Mouse (Mus musculus) lung, embryonic 16.5 days (tissue): Measurements from ENCODE around the gene Foxn3. TPM values are rescaled to one million over a fixed set of nuclear protein-coding genes. Genes with fewer than 3 reads are reported as not detected.

ENCODE experiments used
- ATAC-seq: fragments of 200-750 bp; cut with Nextera tagmentation; 2 replicates; pipeline ENCODE4 v1.8.0; 2017; ENCODE audit warnings: low read depth, mild to moderate bottlenecking, moderate library complexity
- H3K27ac ChIP-seq: fragments of 300-500 bp; sonication (generic); 2 replicates; pipeline ENCODE4 v1.5.1; 2014; ENCODE audit warnings: mild to moderate bottlenecking, control low read depth, low read length
- H3K27me3 ChIP-seq: fragments of 300-500 bp; sonication (generic); 2 replicates; pipeline ENCODE4 v1.6.1; 2014; ENCODE audit warnings: low read depth, low read length, mixed read lengths; ENCODE audit not compliant: control insufficient read depth, insufficient read depth
- H3K36me3 ChIP-seq: fragments of 300-500 bp; sonication (generic); 2 replicates; pipeline ENCODE4 v1.6.1; 2014; ENCODE audit warnings: low read length; ENCODE audit not compliant: control insufficient read depth, insufficient read depth
- H3K4me1 ChIP-seq: fragments of 300-500 bp; sonication (generic); replicated peaks from 2 replicates; pipeline ENCODE4 v1.6.1; 2014; ENCODE audit warnings: low read length, mixed read lengths; ENCODE audit not compliant: control insufficient read depth, insufficient read depth
- H3K4me2 ChIP-seq: fragments of 300-500 bp; sonication (generic); 2 replicates; pipeline ENCODE4 v1.6.1; 2014; ENCODE audit warnings: low read depth, low read length, control low read depth
- H3K4me3 ChIP-seq: fragments of 300-500 bp; sonication (generic); 2 replicates; pipeline ENCODE4 v1.5.1; 2014; ENCODE audit warnings: mild to moderate bottlenecking, low read length, control low read depth
- H3K9ac ChIP-seq: fragments of 300-500 bp; sonication (generic); 2 replicates; pipeline ENCODE4 v1.6.1; 2014; ENCODE audit warnings: low read length, control low read depth
- H3K9me3 ChIP-seq: fragments of 300-500 bp; sonication (generic); 2 replicates; pipeline ENCODE4 v1.6.1; 2016; ENCODE audit warnings: low read length; ENCODE audit not compliant: control insufficient read depth
- WGBS: fragments of 180-500 bp; shearing (Covaris S2); extraction: QIAGEN DNeasy Blood & Tissue Kit; methylation state at CpG from one replicate; pipeline ENCODE4 v1.1.7; 2014; 5-methylcytosine and 5-hydroxymethylcytosine counted together
- polyA plus RNA-seq: library from polyadenylated mRNA; unstranded; fragments of >200 nt; fragmentation: Nextera tagmentation; extraction: Ambion mirVana; gene quantifications from 2 replicates; pipeline ENCODE4 v1.2.1, GENCODE M21; 2015

The Foxn3 gene
- polyA plus RNA-seq, 1 experiment from 2014 or later, result 60.8 TPM

DNA sequence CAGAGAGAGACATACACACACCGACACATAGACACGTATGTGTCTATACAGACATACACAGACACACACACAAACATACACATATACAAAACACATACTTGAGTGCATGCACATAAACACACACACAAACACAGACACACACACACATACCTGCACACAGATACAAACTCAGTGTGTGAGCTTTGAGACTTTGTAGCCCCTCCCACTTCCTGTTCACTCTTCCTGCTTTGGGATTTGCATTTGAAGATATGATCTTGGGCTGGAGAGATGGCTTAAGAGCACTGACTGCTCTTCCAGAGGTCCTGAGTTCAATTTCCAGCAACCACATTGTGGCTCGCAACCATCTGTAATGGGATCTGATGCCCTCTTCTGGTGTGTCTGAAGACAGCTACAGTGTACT lies 132.4 kb downstream of the Foxn3 start:
- ATAC-seq, result no peak
- no peaks in the 10 kb centered on the region for H3K9me3 ChIP-seq
- H3K4me1 ChIP-seq, result no peaks in the 10 kb centered on the region
- 89% methylated on average over 3 of the region's 3 CpGs for WGBS
- H3K27ac ChIP-seq, result no peak overlapping the region
- no peak overlapping the region for H3K4me2 ChIP-seq
- no peak overlapping the region for H3K9ac ChIP-seq
- no peaks in the 10 kb centered on the region for H3K36me3 ChIP-seq
- H3K4me3 ChIP-seq, result no peak overlapping the region
- H3K27me3 ChIP-seq, result no peaks in the 10 kb centered on the region

GRCm38 (mm10) chr12:99429101-99429500 lies 134.3 kb downstream of the Foxn3 start:
- Histone ChIP-seq H3K27me3 (no peaks in the 10 kb centered on the region), H3K4me2 (no peak overlapping the region), H3K4me1 (no peaks in the 10 kb centered on the region), H3K9me3 (no peaks in the 10 kb centered on the region), H3K27ac (no peak overlapping the region), H3K9ac (no peak overlapping the region), H3K4me3 (no peak overlapping the region), H3K36me3 (no peaks in the 10 kb centered on the region)
- no peak for ATAC-seq
- 89% methylated on average over 3 of the region's 3 CpGs for WGBS

- Histone ChIP-seq H3K9ac (no peak overlapping the region), H3K4me3 (no peak overlapping the region)
Observed at GRCm38 (mm10) chr12:99426207-99426916, 137.0 kb downstream of the Foxn3 start.

DNA sequence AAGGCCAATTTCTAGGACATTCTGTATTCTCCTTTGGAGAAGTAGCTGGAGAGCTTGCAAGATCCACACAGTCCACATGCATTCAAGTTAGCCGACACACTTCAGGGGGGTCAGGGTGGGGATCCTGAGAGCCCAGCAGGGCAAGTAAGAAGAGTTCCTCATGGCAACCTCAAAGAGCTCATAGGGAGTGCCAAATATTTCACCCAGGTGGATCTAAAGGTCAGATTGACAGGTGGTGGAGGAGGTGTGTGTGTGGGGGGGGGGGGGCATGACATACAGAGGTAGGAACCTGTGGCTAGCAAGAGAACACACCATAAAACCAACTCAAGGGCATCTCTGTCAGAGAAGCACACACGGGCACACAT lies 144.0 kb downstream of the Foxn3 start:
- 57% methylated on average over 2 of the region's 2 CpGs for WGBS
- H3K27ac ChIP-seq, result no peak overlapping the region
- no peak overlapping the region for H3K4me2 ChIP-seq
- no peak overlapping the region for H3K4me3 ChIP-seq
- peak; percentile 57; the same call in 1 of the 2 replicates for ATAC-seq
- H3K9ac ChIP-seq, result no peak overlapping the region
- peaks cover 4% of the 10 kb centered on the region for H3K4me1 ChIP-seq
- H3K9me3 ChIP-seq, result no peaks in the 10 kb centered on the region
- no peaks in the 10 kb centered on the region for H3K36me3 ChIP-seq
- H3K27me3 ChIP-seq, result no peaks in the 10 kb centered on the region

More at GRCm38 (mm10) chr12:99426207-99426916, 137.0 kb downstream of the Foxn3 start:
- H3K27ac ChIP-seq, result no peak overlapping the region
- WGBS, result 50% methylated on average over 14 of the region's 14 CpGs
- H3K4me1 ChIP-seq, result no peaks in the 10 kb centered on the region
- no peak overlapping the region for H3K4me2 ChIP-seq
- H3K36me3 ChIP-seq, result no peaks in the 10 kb centered on the region
- no peak; the same call in 1 of the 2 replicates for ATAC-seq
- no peaks in the 10 kb centered on the region for H3K9me3 ChIP-seq
- no peaks in the 10 kb centered on the region for H3K27me3 ChIP-seq

DNA sequence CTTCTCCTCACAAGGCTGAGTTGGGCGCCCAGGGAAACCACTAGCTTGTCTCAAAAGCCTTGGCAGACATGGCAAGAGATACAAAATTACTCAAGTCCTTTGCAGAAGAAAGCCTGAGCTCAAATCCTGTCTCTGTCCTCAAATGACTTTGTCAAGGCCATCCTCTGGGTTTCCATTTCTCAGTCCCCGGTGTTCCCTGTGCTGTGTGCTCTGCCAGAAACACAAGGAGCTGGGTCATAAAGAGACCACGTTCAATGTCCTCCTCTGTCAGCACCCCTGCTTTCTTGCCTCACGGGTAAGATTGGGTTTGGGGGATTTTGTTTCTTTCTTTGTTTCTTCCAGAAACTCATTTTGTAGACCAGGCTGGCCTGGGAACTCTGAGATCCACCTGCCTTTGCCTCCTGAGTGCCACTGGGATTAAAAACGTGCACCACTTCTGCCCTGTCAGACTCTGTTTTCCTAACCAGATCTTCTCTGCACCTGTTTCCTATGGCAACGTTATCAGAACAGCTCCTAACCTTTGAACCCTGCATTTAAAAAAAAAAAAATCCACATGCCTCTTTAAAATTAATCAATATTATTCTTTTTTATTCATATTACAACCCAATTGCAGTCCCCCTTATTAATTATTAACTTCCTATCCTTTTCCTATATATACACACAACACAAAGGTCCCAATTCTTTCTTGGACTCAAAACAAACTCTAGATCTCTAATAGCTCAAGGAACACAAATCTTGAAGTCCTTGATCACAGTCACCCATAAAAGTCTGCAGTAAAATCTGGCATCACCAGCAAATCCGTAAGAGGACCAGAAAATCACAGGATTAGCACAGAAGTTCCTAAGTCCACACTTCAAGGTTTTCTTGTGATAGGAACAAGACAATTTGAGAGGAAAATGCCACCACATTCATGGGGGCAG lies 144.6 kb downstream of the Foxn3 start:
- Histone ChIP-seq H3K36me3 (no peaks in the 10 kb centered on the region), H3K27ac (no peak overlapping the region), H3K9ac (no peak overlapping the region), H3K4me1 (peaks cover 9% of the 10 kb centered on the region), H3K4me3 (no peak overlapping the region), H3K4me2 (no peak overlapping the region), H3K27me3 (no peaks in the 10 kb centered on the region), H3K9me3 (no peaks in the 10 kb centered on the region)
- WGBS, result 44% methylated on average over 7 of the region's 7 CpGs
- no peak for ATAC-seq

- Histone ChIP-seq H3K4me2 (no peak overlapping the region), H3K36me3 (no peaks in the 10 kb centered on the region), H3K27me3 (no peaks in the 10 kb centered on the region), H3K9me3 (no peaks in the 10 kb centered on the region), H3K27ac (no peak overlapping the region), H3K4me3 (no peak overlapping the region), H3K9ac (no peak overlapping the region), H3K4me1 (peaks cover 12% of the 10 kb centered on the region)
- WGBS, result 70% methylated on average over 9 of the region's 9 CpGs
- ATAC-seq, result no peak
Observed at GRCm38 (mm10) chr12:99417885-99418284, 145.5 kb downstream of the Foxn3 start.

- Histone ChIP-seq H3K9me3 (no peaks in the 10 kb centered on the region), H3K27me3 (no peaks in the 10 kb centered on the region), H3K36me3 (no peaks in the 10 kb centered on the region), H3K27ac (no peak overlapping the region), H3K9ac (no peak overlapping the region), H3K4me2 (no peak overlapping the region), H3K4me3 (no peak overlapping the region), H3K4me1 (peaks cover 15% of the 10 kb centered on the region)
- WGBS, result 71% methylated on average over 5 of the region's 5 CpGs
- no peak for ATAC-seq
Observed at GRCm38 (mm10) chr12:99415538-99415937, 147.8 kb downstream of the Foxn3 start.

DNA sequence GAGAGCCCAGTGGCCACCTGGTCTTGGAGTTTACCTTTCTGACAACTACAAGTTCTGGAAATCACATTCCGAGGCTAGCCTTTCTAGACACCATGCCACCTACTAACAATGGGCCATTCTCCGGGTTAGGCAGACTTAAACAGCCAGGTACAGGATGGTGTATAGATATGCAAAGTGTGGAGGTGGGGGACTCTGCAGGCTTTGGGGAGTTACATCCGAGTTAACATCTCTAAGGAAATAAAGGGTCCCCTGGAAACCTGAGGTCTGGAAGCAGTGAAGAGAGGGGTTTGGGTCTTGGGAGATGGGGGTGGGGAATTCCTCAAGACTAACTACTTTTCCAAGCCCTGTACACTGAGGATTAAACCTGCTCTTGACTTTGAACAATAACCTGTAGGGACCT lies 150.9 kb downstream of the Foxn3 start:
- Histone ChIP-seq H3K27ac (no peak overlapping the region), H3K4me3 (no peak overlapping the region), H3K9ac (no peak overlapping the region), H3K27me3 (no peaks in the 10 kb centered on the region), H3K4me2 (no peak overlapping the region), H3K9me3 (no peaks in the 10 kb centered on the region), H3K4me1 (peaks cover 13% of the 10 kb centered on the region), H3K36me3 (no peaks in the 10 kb centered on the region)
- 52% methylated on average over 3 of the region's 3 CpGs for WGBS
- ATAC-seq, result no peak

DNA sequence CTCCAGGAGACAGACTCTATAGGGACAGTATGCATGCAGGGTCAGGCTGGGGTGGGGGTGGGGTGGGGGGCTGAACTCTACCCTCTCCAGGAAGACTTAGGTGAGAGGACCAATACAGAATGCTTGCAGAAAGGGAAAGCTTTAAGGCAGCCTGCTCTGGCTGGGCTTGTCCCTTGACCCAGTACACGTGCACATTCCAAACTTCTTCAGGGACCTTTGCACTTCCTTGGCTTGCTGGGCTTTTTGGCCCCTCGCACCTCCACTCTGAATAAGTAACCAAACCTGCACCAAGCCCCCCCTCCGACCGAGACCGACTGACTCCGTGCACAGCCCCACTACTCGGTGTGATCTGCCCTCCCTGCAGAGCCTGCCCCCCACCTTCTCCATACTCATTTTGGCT lies 151.3 kb downstream of the Foxn3 start:
- H3K27ac ChIP-seq, result no peak overlapping the region
- no peaks in the 10 kb centered on the region for H3K27me3 ChIP-seq
- ATAC-seq, result peak; percentile 35; the same call in 1 of the 2 replicates
- 34% methylated on average over 7 of the region's 7 CpGs for WGBS
- no peak overlapping the region for H3K4me3 ChIP-seq
- no peaks in the 10 kb centered on the region for H3K36me3 ChIP-seq
- no peak overlapping the region for H3K9ac ChIP-seq
- peaks cover 17% of the 10 kb centered on the region for H3K4me1 ChIP-seq
- H3K4me2 ChIP-seq, result no peak overlapping the region
- no peaks in the 10 kb centered on the region for H3K9me3 ChIP-seq
